Mouse (Mus musculus) spleen, adult 2 months (tissue): ENCODE measurements around the gene As3mt.

Experiments used
- CTCF ChIP-seq: fragments of 200-500 bp; IDR thresholded peaks from 2 replicates; pipeline ENCODE4 v1.5.1; 2011; ENCODE audit warnings: mild to moderate bottlenecking, inconsistent platforms; ENCODE audit not compliant: insufficient read depth, insufficient read length, insufficient replicate concordance; ENCODE audit errors: extremely low read depth
- POLR2A ChIP-seq: fragments of 200-500 bp; IDR thresholded peaks from 2 replicates; pipeline ENCODE4 v1.6.1; 2011; ENCODE audit warnings: low read depth, low read length, inconsistent platforms

DNA sequence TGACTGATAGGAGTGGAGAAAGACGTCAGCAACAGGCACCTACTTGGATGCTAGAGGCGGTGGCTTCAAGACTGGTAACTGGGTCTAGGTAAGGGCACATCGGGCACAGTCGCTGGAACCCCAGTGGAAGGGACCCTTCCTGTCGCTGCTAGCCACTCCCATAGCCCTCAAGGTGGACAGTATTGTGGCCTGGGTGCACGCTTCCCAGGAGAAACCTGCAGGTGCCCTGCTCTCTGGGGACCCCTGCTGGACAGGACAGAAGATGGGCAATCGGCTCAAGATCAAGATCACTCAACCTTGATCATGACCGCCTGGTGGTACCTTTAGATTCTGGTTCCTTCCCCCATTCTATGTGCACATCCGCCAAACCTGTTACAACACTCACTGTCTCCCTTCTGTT, 47.8 kb downstream of the As3mt start:
- TF ChIP-seq POLR2A (no peak), CTCF (peak; percentile 63; the same call in 1 of the 2 replicates)
